Mouse (Mus musculus) C2C12 (cell line): ENCODE results near the gene Ino80.

ENCODE experiments used
- CEBPB ChIP-seq: IDR thresholded peaks from one replicate; pipeline ENCODE4 v1.6.1; 2011; ENCODE audit warnings: low read depth, mild to moderate bottlenecking, control low read depth, moderate library complexity
- CTCF ChIP-seq: IDR thresholded peaks from one replicate; pipeline ENCODE4 v1.5.1; 2011; ENCODE audit not compliant: control insufficient read depth, insufficient read depth, insufficient read length
- FOSL1 ChIP-seq: IDR thresholded peaks from one replicate; pipeline ENCODE4 v1.8.0; 2011; ENCODE audit warnings: mild to moderate bottlenecking, low read length; ENCODE audit not compliant: poor library complexity, insufficient read depth, severe bottlenecking
- MAX ChIP-seq: IDR thresholded peaks from one replicate; pipeline ENCODE4 v1.6.1; 2011; ENCODE audit warnings: mild to moderate bottlenecking, control low read depth
- MYOD1 ChIP-seq: IDR thresholded peaks from one replicate; pipeline ENCODE4 v1.6.1; 2011; ENCODE audit warnings: low read depth; ENCODE audit not compliant: control insufficient read depth, insufficient read length
- MYOG ChIP-seq: IDR thresholded peaks from one replicate; pipeline ENCODE4 v1.6.1; 2011; ENCODE audit not compliant: control insufficient read depth, insufficient read length; ENCODE audit errors: extremely low read depth
- USF1 ChIP-seq: IDR thresholded peaks from one replicate; pipeline ENCODE4 v1.6.1; 2011; ENCODE audit warnings: low read depth, mild to moderate bottlenecking, control low read depth, moderate library complexity

DNA sequence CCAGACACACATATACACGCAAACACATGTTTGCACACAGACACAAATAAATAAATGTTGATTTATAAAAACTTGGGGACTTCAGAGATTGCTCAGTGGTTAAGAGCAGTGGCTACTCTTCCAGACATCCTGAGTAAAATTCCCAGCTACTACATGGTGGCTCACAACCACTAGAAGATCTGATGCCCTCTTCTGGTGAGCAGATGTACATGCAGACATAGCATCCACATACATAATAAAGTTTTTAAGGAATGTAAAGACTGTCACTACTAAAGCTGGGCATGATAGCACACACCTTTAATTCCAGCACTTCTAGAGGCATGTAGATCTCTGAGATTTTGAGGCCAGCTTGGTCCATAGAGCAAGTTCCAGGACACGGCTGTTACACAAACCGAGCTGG is 16.5 kb downstream of the Ino80 start:
- TF ChIP-seq USF1: no peak
- TF ChIP-seq MAX: no peak
- TF ChIP-seq CTCF: no peak
- TF ChIP-seq MYOD1: no peak
- no peak for TF ChIP-seq MYOG
- TF ChIP-seq FOSL1: no peak
- no peak for TF ChIP-seq CEBPB
